Mouse (Mus musculus) stomach, embryonic 16.5 days (tissue): Measurements from ENCODE around the gene Cdpf1. TPM values are rescaled to one million over a fixed set of nuclear protein-coding genes. Genes with fewer than 3 reads are reported as not detected.
"Not testable (repeated sequence)": the region's sequence is repeated elsewhere in the genome, so short reads cannot be mapped to it uniquely, and the experiment has no call there.

ENCODE experiments used
- ATAC-seq: fragments of 200-750 bp; cut with Nextera tagmentation; 2 replicates; pipeline ENCODE4 v1.8.0; 2017; ENCODE audit warnings: moderate number of reproducible peaks, moderate TSS enrichment; ENCODE audit not compliant: insufficient read depth, low FRiP score
- H3K27ac ChIP-seq: fragments of 300-500 bp; sonication (generic); 2 replicates; pipeline ENCODE4 v1.5.1; 2014; ENCODE audit warnings: low read length
- H3K27me3 ChIP-seq: fragments of 300-500 bp; sonication (generic); 2 replicates; pipeline ENCODE4 v1.6.1; 2014; ENCODE audit warnings: low read length, control low read depth, mixed read lengths; ENCODE audit not compliant: control insufficient read depth, insufficient read depth
- H3K36me3 ChIP-seq: fragments of 300-500 bp; sonication (generic); 2 replicates; pipeline ENCODE4 v1.6.1; 2014; ENCODE audit warnings: low read length; ENCODE audit not compliant: control insufficient read depth, insufficient read depth
- H3K4me1 ChIP-seq: fragments of 300-500 bp; sonication (generic); 2 replicates; pipeline ENCODE4 v1.6.1; 2014; ENCODE audit warnings: low read length, control low read depth, mixed read lengths; ENCODE audit not compliant: control insufficient read depth, insufficient read depth
- H3K4me2 ChIP-seq: fragments of 300-500 bp; sonication (generic); 2 replicates; pipeline ENCODE4 v1.6.1; 2014; ENCODE audit warnings: low read depth, low read length, mixed read lengths
- H3K4me3 ChIP-seq: fragments of 300-500 bp; sonication (generic); replicated peaks from 2 replicates; pipeline ENCODE4 v1.5.1; 2014; ENCODE audit warnings: mild to moderate bottlenecking, low read length
- H3K9ac ChIP-seq: fragments of 300-500 bp; sonication (generic); 2 replicates; pipeline ENCODE4 v1.6.1; 2014; ENCODE audit warnings: low read length
- H3K9me3 ChIP-seq: fragments of 300-500 bp; sonication (generic); replicated peaks from 2 replicates; pipeline ENCODE4 v1.6.1; 2016; ENCODE audit warnings: low read length, control low read depth; ENCODE audit not compliant: control insufficient read depth
- WGBS: fragments of 180-500 bp; shearing (Covaris S2); extraction: QIAGEN DNeasy Blood & Tissue Kit; methylation state at CpG from one replicate; pipeline ENCODE4 v1.1.7; 2014; 5-methylcytosine and 5-hydroxymethylcytosine counted together
- polyA plus RNA-seq: library from polyadenylated mRNA; unstranded; fragments of >200 nt; fragmentation: Nextera tagmentation; extraction: Ambion mirVana; gene quantifications from 2 replicates; pipeline ENCODE4 v1.2.1, GENCODE M21; 2015

Gene Cdpf1
- polyA plus RNA-seq, 1 experiment from 2014 or later: 36.7 TPM

DNA sequence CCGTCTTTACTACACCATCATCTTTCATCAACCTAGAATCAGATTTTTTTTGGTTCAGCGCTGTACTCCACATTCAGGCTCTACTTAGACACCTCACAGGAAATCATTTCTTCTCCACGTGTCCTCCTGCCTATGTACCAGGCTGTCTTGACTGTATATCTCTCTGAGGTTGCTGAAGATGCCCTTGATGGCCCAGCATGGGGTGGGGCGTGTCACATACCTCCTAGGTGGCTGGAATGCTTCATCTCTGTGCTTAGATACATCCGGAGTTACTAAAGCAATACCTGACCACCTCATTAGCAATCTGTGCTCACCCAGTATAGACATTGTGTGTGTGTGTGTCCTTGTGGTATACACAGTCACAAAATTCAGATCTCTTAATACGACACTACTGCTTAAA, 16.0 kb downstream of the Cdpf1 start:
- ATAC-seq: no peak
- H3K36me3 ChIP-seq: no peaks in the 10 kb centered on the region
- H3K27me3 ChIP-seq: no peaks in the 10 kb centered on the region
- no peak overlapping the region for H3K4me3 ChIP-seq
- WGBS: 69% methylated on average over 6 of the region's 6 CpGs
- no peak overlapping the region for H3K9ac ChIP-seq
- no peaks in the 10 kb centered on the region for H3K4me1 ChIP-seq
- no peaks in the 10 kb centered on the region for H3K9me3 ChIP-seq
- H3K4me2 ChIP-seq: no peak overlapping the region
- no peak overlapping the region for H3K27ac ChIP-seq

DNA sequence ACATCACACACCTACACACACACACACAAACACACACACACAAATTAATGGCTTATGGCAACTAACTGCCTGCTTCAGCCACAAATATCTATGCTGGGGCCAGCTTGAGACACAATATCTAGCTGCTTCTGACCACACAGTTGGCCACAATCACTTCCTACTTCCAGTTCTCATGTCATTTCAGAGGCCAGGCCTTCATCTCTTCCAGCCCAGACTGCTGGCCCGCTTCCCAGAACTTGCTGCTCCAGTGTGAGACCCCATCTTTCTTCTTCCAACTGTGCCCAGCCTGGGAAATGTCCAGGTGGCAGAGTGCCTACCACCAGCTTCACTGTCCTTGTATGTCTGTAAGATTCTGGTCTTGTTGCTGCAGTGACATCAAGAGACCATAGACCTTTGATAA, 18.7 kb downstream of the Cdpf1 start:
- Histone ChIP-seq H3K27me3 (no peaks in the 10 kb centered on the region), H3K4me1 (no peaks in the 10 kb centered on the region), H3K4me3 (no peak overlapping the region), H3K36me3 (no peaks in the 10 kb centered on the region), H3K4me2 (no peak overlapping the region), H3K9ac (no peak overlapping the region), H3K9me3 (no peaks in the 10 kb centered on the region), H3K27ac (no peak overlapping the region)
- 75% methylated on average over 1 of the region's 1 CpGs for WGBS
- no peak for ATAC-seq

DNA sequence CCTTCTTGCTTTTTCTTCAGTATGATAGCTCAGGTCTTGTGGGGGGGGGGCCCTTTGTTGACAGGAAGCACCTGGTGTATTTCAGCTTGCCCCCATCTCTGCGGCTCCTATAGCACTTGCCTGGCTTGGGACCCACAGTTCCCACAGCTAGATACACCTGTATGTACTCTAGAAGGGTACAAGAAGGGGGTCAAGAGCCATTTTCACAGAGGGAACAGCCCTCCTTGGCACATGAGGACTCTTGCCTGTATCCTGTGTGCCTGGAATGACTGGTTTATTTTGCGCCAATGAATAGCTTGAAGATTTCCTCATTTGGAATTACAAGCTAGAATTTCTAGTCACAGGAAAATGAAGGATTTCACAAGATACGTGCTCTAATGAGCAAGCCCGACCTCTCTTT, 20.0 kb downstream of the Cdpf1 start:
- H3K9me3 ChIP-seq: no peaks in the 10 kb centered on the region
- 82% methylated on average over 4 of the region's 4 CpGs for WGBS
- no peak overlapping the region for H3K27ac ChIP-seq
- H3K4me2 ChIP-seq: no peak overlapping the region
- no peak overlapping the region for H3K4me3 ChIP-seq
- ATAC-seq: no peak
- H3K27me3 ChIP-seq: no peaks in the 10 kb centered on the region
- no peaks in the 10 kb centered on the region for H3K36me3 ChIP-seq
- H3K9ac ChIP-seq: no peak overlapping the region
- H3K4me1 ChIP-seq: no peaks in the 10 kb centered on the region

DNA sequence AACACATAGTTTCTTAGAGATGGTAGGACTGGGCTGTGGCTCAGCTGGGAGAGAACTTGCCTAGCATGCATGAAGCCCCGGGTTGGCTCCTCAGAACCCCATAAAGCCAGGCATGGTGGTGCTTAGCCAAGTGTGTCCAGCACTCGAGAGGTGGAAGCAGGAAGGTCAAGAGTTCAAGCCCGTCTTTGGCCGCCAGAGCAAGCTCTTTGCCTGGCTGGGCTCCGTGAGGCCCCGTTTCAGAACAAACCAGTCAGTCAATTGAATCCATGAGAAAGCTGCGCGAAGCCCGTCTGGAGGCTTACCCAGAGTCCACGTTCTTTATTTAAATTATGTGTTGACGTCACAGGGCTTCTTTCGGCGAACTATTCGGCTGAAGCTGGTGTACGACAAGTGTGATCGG, 22.9 kb downstream of the Cdpf1 start:
- H3K4me3 ChIP-seq: no peak overlapping the region
- H3K27ac ChIP-seq: no peak overlapping the region
- ATAC-seq: no peak
- H3K27me3 ChIP-seq: no peaks in the 10 kb centered on the region
- no peaks in the 10 kb centered on the region for H3K4me1 ChIP-seq
- H3K9ac ChIP-seq: no peak overlapping the region
- no peaks in the 10 kb centered on the region for H3K36me3 ChIP-seq
- H3K4me2 ChIP-seq: no peak overlapping the region
- H3K9me3 ChIP-seq: no peaks in the 10 kb centered on the region
- WGBS: 76% methylated on average over 16 of the region's 16 CpGs

DNA sequence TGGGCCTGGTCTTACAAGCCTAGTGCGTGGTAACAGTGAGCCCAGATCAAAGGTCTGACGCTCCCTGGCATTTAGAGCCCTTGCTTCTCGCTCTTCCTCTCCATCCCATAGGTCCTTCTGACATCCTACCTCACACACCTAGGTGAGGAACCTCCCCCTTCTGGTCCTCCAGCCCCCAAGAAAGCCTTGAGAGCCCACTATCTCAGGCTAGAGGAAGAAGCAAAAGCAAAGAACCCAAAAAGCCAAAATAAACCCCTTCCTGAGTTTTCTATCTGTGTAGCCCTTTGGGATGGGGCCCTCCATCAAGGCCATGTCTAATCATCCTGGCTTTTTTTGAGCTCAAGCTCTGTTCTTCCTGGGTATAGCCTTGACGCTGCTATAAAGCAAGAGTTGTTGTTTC, 23.4 kb downstream of the Cdpf1 start:
- H3K9ac ChIP-seq: no peak overlapping the region
- WGBS: 89% methylated on average over 4 of the region's 4 CpGs
- no peaks in the 10 kb centered on the region for H3K27me3 ChIP-seq
- no peaks in the 10 kb centered on the region for H3K4me1 ChIP-seq
- H3K9me3 ChIP-seq: no peaks in the 10 kb centered on the region
- H3K4me3 ChIP-seq: no peak overlapping the region
- no peaks in the 10 kb centered on the region for H3K36me3 ChIP-seq
- no peak overlapping the region for H3K27ac ChIP-seq
- no peak overlapping the region for H3K4me2 ChIP-seq
- ATAC-seq: no peak

DNA sequence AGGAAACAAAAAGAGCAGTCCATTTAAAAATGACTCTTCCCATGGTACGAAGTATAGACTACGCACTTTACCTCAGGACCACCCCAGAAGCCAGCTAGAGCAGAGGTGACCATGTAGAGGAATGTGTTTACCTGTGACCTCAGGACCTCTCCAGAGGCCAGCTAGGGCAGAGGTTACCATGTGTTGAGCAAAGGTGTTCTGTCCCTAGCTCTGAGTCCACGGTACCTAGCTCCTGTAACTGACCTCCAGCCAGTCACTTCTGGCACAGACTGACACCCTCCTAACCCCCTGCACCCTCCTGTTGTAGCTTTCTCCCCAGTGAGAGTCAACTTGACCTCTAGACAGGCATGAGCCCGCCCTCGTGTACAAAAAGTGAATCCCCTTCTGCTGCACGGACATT, 24.0 kb downstream of the Cdpf1 start:
- 85% methylated on average over 6 of the region's 6 CpGs for WGBS
- Histone ChIP-seq H3K4me1 (no peaks in the 10 kb centered on the region), H3K27ac (no peak overlapping the region), H3K9ac (no peak overlapping the region), H3K9me3 (no peaks in the 10 kb centered on the region), H3K27me3 (no peaks in the 10 kb centered on the region), H3K4me3 (no peak overlapping the region), H3K36me3 (no peaks in the 10 kb centered on the region), H3K4me2 (no peak overlapping the region)
- ATAC-seq: no peak

DNA sequence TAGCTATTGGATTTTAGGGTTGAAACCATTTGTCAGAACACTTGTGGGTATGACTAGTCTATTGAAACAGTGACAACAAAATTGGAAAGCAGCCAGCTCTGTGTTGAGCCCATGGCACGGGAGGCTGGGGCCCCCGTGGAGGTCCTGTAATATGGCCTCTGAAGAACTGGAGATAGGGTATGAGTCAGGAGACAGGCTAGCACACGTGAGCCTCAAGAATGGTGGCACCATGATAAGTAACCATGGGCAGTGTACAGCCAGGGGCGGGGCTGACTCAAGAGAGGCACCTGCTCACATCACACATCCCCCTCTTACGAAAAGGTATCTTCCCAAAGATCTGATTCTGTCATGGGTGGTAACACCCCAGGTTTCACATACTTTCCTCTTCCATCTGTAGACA, 24.8 kb downstream of the Cdpf1 start:
- no peak overlapping the region for H3K27ac ChIP-seq
- H3K36me3 ChIP-seq: no peaks in the 10 kb centered on the region
- H3K4me1 ChIP-seq: no peaks in the 10 kb centered on the region
- WGBS: 65% methylated on average over 5 of the region's 5 CpGs
- no peaks in the 10 kb centered on the region for H3K27me3 ChIP-seq
- ATAC-seq: peak; percentile 78; the same call in 1 of the 2 replicates
- H3K9me3 ChIP-seq: no peaks in the 10 kb centered on the region
- no peak overlapping the region for H3K4me3 ChIP-seq
- no peak overlapping the region for H3K4me2 ChIP-seq
- no peak overlapping the region for H3K9ac ChIP-seq

DNA sequence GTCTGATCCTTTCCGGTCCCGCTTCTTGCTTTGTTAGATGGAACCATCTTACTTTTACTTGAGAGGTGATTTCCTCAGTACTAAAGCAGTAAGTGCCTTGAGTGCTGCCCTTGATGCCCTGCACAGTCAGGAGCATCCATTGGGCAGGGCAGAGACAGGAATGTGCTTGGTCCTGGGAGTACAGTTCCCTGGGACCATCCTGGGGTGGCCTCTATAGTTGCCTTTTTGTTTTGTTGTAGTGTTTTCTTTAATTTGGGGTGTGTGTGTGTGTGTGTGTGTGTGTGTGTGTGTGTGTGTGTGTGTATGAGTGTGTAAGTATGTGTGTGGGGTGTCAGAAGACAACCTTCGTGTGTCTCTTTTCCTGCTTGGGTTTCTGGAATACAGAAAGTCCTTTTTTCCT, 27.2 kb downstream of the Cdpf1 start:
- ATAC-seq: no peak
- Histone ChIP-seq H3K4me2 (no peak overlapping the region), H3K4me1 (no peaks in the 10 kb centered on the region), H3K36me3 (no peaks in the 10 kb centered on the region), H3K9me3 (no peaks in the 10 kb centered on the region), H3K9ac (no peak overlapping the region), H3K27ac (no peak overlapping the region), H3K27me3 (no peaks in the 10 kb centered on the region), H3K4me3 (no peak overlapping the region)
- 97% methylated on average over 3 of the region's 3 CpGs for WGBS

DNA sequence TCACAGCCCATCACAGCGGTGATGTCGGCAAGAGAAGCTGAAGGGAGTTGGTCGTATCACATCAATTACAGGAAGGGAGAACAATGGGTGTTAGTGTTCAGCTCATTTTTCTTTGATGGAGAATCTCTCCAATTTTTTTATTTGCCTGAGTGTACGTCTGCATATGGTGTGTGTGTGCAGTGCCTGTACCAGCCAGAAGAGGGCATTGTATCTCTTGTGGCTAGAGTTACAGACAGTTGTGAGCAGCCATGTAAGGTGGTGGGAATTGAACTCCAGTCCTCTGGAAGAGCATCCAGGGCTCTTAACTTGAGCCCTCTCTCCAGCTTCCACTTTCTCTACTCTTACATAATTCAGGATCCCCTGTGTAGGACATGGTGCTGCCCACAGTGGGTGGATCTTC, 28.4 kb downstream of the Cdpf1 start:
- Histone ChIP-seq H3K27ac (no peak overlapping the region), H3K4me2 (no peak overlapping the region), H3K36me3 (no peaks in the 10 kb centered on the region), H3K4me1 (no peaks in the 10 kb centered on the region), H3K9me3 (no peaks in the 10 kb centered on the region), H3K4me3 (no peak overlapping the region), H3K27me3 (no peaks in the 10 kb centered on the region), H3K9ac (no peak overlapping the region)
- no peak for ATAC-seq
- 82% methylated on average over 4 of the region's 4 CpGs for WGBS

DNA sequence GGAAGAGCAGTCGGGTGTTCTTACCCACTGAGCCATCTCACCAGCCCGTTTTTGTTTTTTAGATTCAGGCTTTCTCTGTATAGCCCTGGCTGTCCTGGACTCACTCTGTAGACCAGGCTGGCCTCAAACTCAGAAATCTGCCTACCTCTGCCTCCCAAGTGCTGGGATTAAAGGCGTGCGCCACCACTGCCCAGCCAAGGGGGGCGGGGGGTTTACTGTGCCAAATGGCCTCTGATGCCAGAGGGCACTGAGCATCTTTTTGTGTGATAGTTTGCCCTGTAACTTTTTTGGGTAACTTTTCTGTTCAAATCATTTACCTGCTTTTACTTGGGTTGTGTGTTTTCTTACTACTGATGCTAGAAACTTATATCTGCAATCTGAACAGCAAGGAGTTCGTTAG, 32.6 kb downstream of the Cdpf1 start:
- not testable (repeated sequence) for H3K27ac ChIP-seq, H3K27me3 ChIP-seq, H3K9me3 ChIP-seq, H3K9ac ChIP-seq, H3K4me2 ChIP-seq, H3K4me1 ChIP-seq, ATAC-seq, H3K4me3 ChIP-seq, H3K36me3 ChIP-seq
- WGBS: 91% methylated on average over 6 of the region's 6 CpGs
